Mouse (Mus musculus) cerebellum, adult 9-11 months (tissue): ENCODE data around the gene Slc51a.

Experiments
- DNase-seq: peaks from one replicate; pipeline ENCODE4 v3.0.0; 2022

Slc51a gene

GRCm38 (mm10) chr16:32487234-32488111 is at the start of gene Slc51a:
Gene Slc51a (minus strand): TSS chr16:32487879.
- no peak for DNase-seq

GRCm38 (mm10) chr16:32535157-32535751 is 47.6 kb upstream of the Slc51a start:
- DNase-seq, result no peak

GRCm38 (mm10) chr16:32532878-32533826 is 45.5 kb upstream of the Slc51a start:
- DNase-seq, result no peak

GRCm38 (mm10) chr16:32526906-32527305 is 39.2 kb upstream of the Slc51a start:
- DNase-seq, result no peak

GRCm38 (mm10) chr16:32524244-32524615 is 36.6 kb upstream of the Slc51a start:
- no peak for DNase-seq

GRCm38 (mm10) chr16:32523462-32524243 is 36.0 kb upstream of the Slc51a start:
- peak; percentile 36 for DNase-seq

GRCm38 (mm10) chr16:32522578-32523194 is 35.0 kb upstream of the Slc51a start:
- DNase-seq, result no peak

GRCm38 (mm10) chr16:32520372-32520748 is 32.7 kb upstream of the Slc51a start:
- no peak for DNase-seq

GRCm38 (mm10) chr16:32519656-32520371 is 32.1 kb upstream of the Slc51a start:
- DNase-seq, result no peak

GRCm38 (mm10) chr16:32517785-32518481 is 30.3 kb upstream of the Slc51a start:
- no peak for DNase-seq

GRCm38 (mm10) chr16:32516006-32516962 is 28.6 kb upstream of the Slc51a start:
- DNase-seq, result no peak

GRCm38 (mm10) chr16:32513948-32514347 is 26.3 kb upstream of the Slc51a start:
- no peak for DNase-seq

GRCm38 (mm10) chr16:32513401-32513800 is 25.7 kb upstream of the Slc51a start:
- no peak for DNase-seq

- DNase-seq, result no peak
Measured at GRCm38 (mm10) chr16:32512921-32513320, 25.2 kb upstream of the Slc51a start.

GRCm38 (mm10) chr16:32511827-32512490 is 24.3 kb upstream of the Slc51a start:
- DNase-seq, result no peak

GRCm38 (mm10) chr16:32511338-32511734 is 23.7 kb upstream of the Slc51a start:
- DNase-seq, result no peak

GRCm38 (mm10) chr16:32510399-32511337 is 23.0 kb upstream of the Slc51a start:
- no peak for DNase-seq
